Mouse (Mus musculus): ENCODE measurements at regions not wholly inside any gene's neighbourhood (a gene's known extent, or its start where the extent isn't known, plus 50 kb on each side); places are given as distances from the start of the nearest gene placed in this dataset.

- no peak for DNase-seq (ENCODE audit: low read depth)
Measured at GRCm38 (mm10) chr10:38147421-38147820, 674.2 kb downstream of the Rfpl4b start.

- no peak for DNase-seq (ENCODE audit: low read depth)
Measured at GRCm38 (mm10) chr10:38139196-38139595, 682.4 kb downstream of the Rfpl4b start.

GRCm38 (mm10) chr10:38121911-38122573, 699.5 kb downstream of the Rfpl4b start:
- DNase-seq (ENCODE audit: low read depth), result no peak

GRCm38 (mm10) chr10:38118601-38119000, 703.0 kb downstream of the Rfpl4b start:
- DNase-seq (ENCODE audit: low read depth), result no peak

- DNase-seq (ENCODE audit: low read depth), result no peak
Measured at GRCm38 (mm10) chr10:38116516-38116915, 705.1 kb downstream of the Rfpl4b start.

GRCm38 (mm10) chr10:38114194-38114593, 707.4 kb downstream of the Rfpl4b start:
- peak; percentile 63 for DNase-seq (ENCODE audit: low read depth)

GRCm38 (mm10) chr10:38108591-38108990, 713.0 kb downstream of the Rfpl4b start:
- DNase-seq (ENCODE audit: low read depth), result no peak

- no peak for DNase-seq (ENCODE audit: low read depth)
Measured at GRCm38 (mm10) chr10:38103570-38103969, 718.0 kb downstream of the Rfpl4b start.

- no peak for DNase-seq (ENCODE audit: low read depth)
Measured at GRCm38 (mm10) chr10:38078521-38078920, 743.1 kb downstream of the Rfpl4b start.

- no peak for DNase-seq (ENCODE audit: low read depth)
Measured at GRCm38 (mm10) chr10:38072394-38072793, 749.2 kb downstream of the Rfpl4b start.

- peak; percentile 19 for DNase-seq (ENCODE audit: low read depth)
Measured at GRCm38 (mm10) chr10:38059050-38059449, 762.5 kb downstream of the Rfpl4b start.

- DNase-seq (ENCODE audit: low read depth), result no peak
Measured at GRCm38 (mm10) chr10:38010452-38010851, 811.1 kb downstream of the Rfpl4b start.

- no peak for DNase-seq (ENCODE audit: low read depth)
Measured at GRCm38 (mm10) chr10:37995691-37996445, 825.7 kb downstream of the Rfpl4b start.

GRCm38 (mm10) chr10:37988297-37989263, 833.0 kb downstream of the Rfpl4b start:
- no peak for DNase-seq (ENCODE audit: low read depth)

GRCm38 (mm10) chr10:37978899-37979539, 840.3 kb upstream of the Marcks start:
- no peak for DNase-seq (ENCODE audit: low read depth)

- no peak for DNase-seq (ENCODE audit: low read depth)
Measured at GRCm38 (mm10) chr10:37960051-37960450, 821.3 kb upstream of the Marcks start.

- no peak for DNase-seq (ENCODE audit: low read depth)
Measured at GRCm38 (mm10) chr10:37914780-37915179, 776.1 kb upstream of the Marcks start.

- no peak for DNase-seq (ENCODE audit: low read depth)
Measured at GRCm38 (mm10) chr10:37911669-37912068, 772.9 kb upstream of the Marcks start.

- no peak for DNase-seq (ENCODE audit: low read depth)
Measured at GRCm38 (mm10) chr10:37908276-37908675, 769.6 kb upstream of the Marcks start.

GRCm38 (mm10) chr10:37907731-37908130, 769.0 kb upstream of the Marcks start:
- DNase-seq (ENCODE audit: low read depth), result no peak

- DNase-seq (ENCODE audit: low read depth), result no peak
Measured at GRCm38 (mm10) chr10:37887961-37888360, 749.2 kb upstream of the Marcks start.

GRCm38 (mm10) chr10:37880841-37881240, 742.1 kb upstream of the Marcks start:
- DNase-seq (ENCODE audit: low read depth), result no peak

All from gonadal fat pad, adult 2 months (tissue).